Mouse (Mus musculus) neural tube, embryonic 11.5 days (tissue): ENCODE results near the gene Vps26b. TPM values are rescaled to one million over a fixed set of nuclear protein-coding genes. Genes with fewer than 3 reads are reported as not detected.

Experiments
- ATAC-seq: fragments of 200-750 bp; cut with Nextera tagmentation; 2 replicates; pipeline ENCODE4 v1.8.0; 2017; ENCODE audit warnings: moderate number of reproducible peaks, mild to moderate bottlenecking, moderate TSS enrichment, moderate library complexity; ENCODE audit not compliant: insufficient read depth, low FRiP score, low TSS enrichment
- DNase-seq: peaks from one replicate; pipeline ENCODE4 v3.0.0-alpha.2; 2015; ENCODE audit warnings: low spot score
- H3K27ac ChIP-seq: fragments of 300-500 bp; sonication (generic); 2 replicates; pipeline ENCODE4 v1.5.1; 2014; ENCODE audit warnings: low read depth, mild to moderate bottlenecking, low read length
- H3K27me3 ChIP-seq: fragments of 300-500 bp; sonication (generic); 2 replicates; pipeline ENCODE4 v1.6.1; 2014; ENCODE audit warnings: mild to moderate bottlenecking, low read length, mixed read lengths; ENCODE audit not compliant: control insufficient read depth, insufficient read depth
- H3K36me3 ChIP-seq: fragments of 300-500 bp; sonication (generic); 2 replicates; pipeline ENCODE4 v1.6.1; 2014; ENCODE audit warnings: mild to moderate bottlenecking, low read length, moderate library complexity, mixed read lengths; ENCODE audit not compliant: control insufficient read depth, insufficient read depth
- H3K4me1 ChIP-seq: fragments of 300-500 bp; sonication (generic); 2 replicates; pipeline ENCODE4 v1.6.1; 2014; ENCODE audit warnings: low read length, mixed read lengths; ENCODE audit not compliant: control insufficient read depth, insufficient read depth
- H3K4me2 ChIP-seq: fragments of 300-500 bp; sonication (generic); 2 replicates; pipeline ENCODE4 v1.6.1; 2014; ENCODE audit warnings: low read depth, mild to moderate bottlenecking, moderate library complexity
- H3K4me3 ChIP-seq: fragments of 300-500 bp; sonication (generic); 2 replicates; pipeline ENCODE4 v1.5.1; 2014; ENCODE audit warnings: low read depth, low read length
- H3K9ac ChIP-seq: fragments of 300-500 bp; sonication (generic); 2 replicates; pipeline ENCODE4 v1.6.1; 2014; ENCODE audit warnings: mild to moderate bottlenecking, low read length
- H3K9me3 ChIP-seq: fragments of 300-500 bp; sonication (generic); 2 replicates; pipeline ENCODE4 v1.6.1; 2016; ENCODE audit warnings: low read length; ENCODE audit not compliant: control insufficient read depth
- WGBS: fragments of 180-500 bp; shearing (Covaris S2); extraction: QIAGEN DNeasy Blood & Tissue Kit; methylation state at CpG from one replicate; pipeline ENCODE4 v1.1.7; 2014; 5-methylcytosine and 5-hydroxymethylcytosine counted together
- polyA plus RNA-seq: library from polyadenylated mRNA; unstranded; fragments of >200 nt; fragmentation: Nextera tagmentation; extraction: Ambion mirVana; gene quantifications from 2 replicates; pipeline ENCODE4 v1.2.1, GENCODE M21; 2014

Gene Vps26b
- polyA plus RNA-seq, 1 experiment from 2014 or later = 62.6 TPM

DNA sequence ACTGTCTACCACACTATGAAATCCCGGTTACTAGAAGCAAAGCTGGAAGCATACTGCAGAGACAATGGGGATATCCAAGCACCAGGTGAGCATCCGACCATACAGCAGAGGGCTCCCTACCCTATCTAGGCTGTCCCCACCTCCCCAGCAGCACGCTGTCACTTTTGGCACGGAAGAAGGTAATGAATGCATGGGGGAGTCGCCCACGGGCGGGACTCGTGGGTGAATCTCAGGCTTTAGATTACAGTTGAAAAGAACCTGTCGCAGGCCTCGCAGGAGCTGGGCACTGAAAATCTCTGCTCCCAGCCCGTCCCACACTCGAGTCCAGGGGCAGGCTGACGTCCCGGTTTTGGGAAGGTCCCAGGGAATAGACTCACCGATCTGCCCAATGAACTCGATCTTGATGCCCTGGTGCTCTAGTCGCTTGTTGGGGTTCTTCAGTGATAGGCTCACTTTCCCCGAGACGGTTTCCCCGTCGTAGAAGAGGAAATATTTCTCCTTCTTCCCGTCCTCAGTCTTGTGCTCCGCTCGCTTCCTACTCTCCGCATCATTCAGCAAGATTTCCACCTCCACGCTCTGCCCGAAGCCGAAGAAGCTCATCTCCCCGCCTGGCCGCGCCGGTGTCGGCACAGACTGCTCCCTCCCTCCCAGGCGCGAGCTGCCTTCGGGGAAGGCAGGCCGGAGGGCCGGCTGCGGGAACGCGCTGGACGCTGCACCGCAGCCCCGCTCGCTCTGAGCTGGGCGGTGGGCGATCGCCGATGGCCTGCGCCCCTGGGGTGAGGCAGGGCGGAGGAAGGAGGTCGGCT, 640 bp downstream of the Vps26b start:
- H3K9ac ChIP-seq = peak overlapping the region; percentile 90
- no peaks in the 10 kb centered on the region for H3K9me3 ChIP-seq
- no peaks in the 10 kb centered on the region for H3K27me3 ChIP-seq
- H3K4me2 ChIP-seq = peak overlapping the region; percentile 94
- peak overlapping the region; percentile 97 for H3K4me3 ChIP-seq
- WGBS = under 1% methylated on average over 50 of the region's 52 CpGs
- H3K36me3 ChIP-seq = no peaks in the 10 kb centered on the region
- ATAC-seq = no peak; the same call in 1 of the 2 replicates
- peaks cover 18% of the 10 kb centered on the region for H3K4me1 ChIP-seq
- H3K27ac ChIP-seq = peak overlapping the region; percentile 87
- peak; percentile 73 for DNase-seq

DNA sequence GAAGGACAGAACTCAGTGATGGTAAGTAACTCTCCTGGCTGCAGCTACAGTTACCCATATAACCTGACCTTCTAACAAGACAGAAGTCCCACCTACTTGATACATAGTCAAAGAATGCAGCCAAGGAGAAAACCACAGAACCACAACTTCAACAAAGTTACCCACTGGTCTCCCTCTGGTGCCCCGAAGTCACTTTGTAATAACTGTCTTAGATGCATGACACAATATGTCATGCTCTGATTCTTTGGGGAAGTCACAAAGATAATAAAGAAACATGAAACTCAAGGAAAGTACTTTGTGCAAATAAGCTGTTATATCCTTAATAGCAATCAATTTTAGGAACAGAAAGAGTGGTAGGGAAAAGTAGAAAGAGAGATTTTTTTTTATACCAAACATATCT, 3.2 kb downstream of the Vps26b start:
- Histone ChIP-seq H3K4me3 (no peak overlapping the region), H3K4me1 (peaks cover 14% of the 10 kb centered on the region), H3K36me3 (no peaks in the 10 kb centered on the region), H3K9ac (no peak overlapping the region), H3K4me2 (no peak overlapping the region), H3K27ac (no peak overlapping the region), H3K9me3 (no peaks in the 10 kb centered on the region), H3K27me3 (no peaks in the 10 kb centered on the region)
- DNase-seq (no peak), ATAC-seq (no peak)
- WGBS = 82% methylated on average over 1 of the region's 1 CpGs

DNA sequence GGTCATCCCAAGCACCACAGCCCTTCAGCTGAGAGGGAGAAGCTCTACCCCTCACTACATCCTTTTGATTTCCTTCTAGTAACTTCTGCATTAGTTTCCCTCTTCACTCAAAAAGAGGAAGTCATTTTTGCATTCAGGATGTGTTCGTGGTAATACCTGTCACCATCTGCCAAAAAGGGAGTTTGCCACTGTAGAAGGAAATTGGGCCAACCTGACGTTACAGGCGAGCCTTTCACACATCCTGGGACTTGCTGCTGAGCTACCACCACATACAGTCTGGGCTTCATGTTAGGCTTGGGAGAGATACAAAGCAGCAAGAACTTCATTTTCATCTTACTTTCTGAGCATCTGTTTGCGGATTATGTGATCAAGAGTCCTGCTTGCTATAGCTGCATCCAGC, 6.2 kb downstream of the Vps26b start:
- no peak for ATAC-seq
- H3K4me1 ChIP-seq = peaks cover 9% of the 10 kb centered on the region; the same call in 1 of the 2 replicates
- no peak for DNase-seq
- H3K27ac ChIP-seq = no peak overlapping the region
- no peak overlapping the region for H3K9ac ChIP-seq
- WGBS = 91% methylated on average over 4 of the region's 4 CpGs
- no peaks in the 10 kb centered on the region for H3K36me3 ChIP-seq
- no peaks in the 10 kb centered on the region for H3K9me3 ChIP-seq
- no peaks in the 10 kb centered on the region for H3K27me3 ChIP-seq
- no peak overlapping the region for H3K4me3 ChIP-seq
- H3K4me2 ChIP-seq = no peak overlapping the region

DNA sequence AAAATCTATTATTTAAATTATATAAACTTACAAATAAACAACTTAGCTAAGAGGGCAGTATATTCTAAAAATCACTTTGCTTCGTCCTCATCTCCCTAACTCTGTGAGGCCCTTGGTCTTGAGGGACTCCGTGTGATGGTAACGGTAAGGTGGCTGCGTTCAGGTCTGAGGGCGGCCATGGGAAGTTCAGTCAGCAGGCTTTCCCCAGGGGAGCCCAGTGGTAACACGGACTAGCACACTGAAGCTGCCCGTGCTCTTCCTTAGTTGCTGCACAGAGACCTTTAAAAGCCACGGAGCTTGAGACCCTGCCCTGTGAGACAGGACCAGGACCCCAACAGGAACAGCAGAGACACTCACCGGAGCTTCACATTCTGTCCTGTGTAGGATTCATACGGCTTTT, 10.9 kb downstream of the Vps26b start:
- Histone ChIP-seq H3K27me3 (no peaks in the 10 kb centered on the region), H3K27ac (no peak overlapping the region), H3K4me3 (no peak overlapping the region), H3K36me3 (peaks cover 7% of the 10 kb centered on the region; the same call in 1 of the 2 replicates), H3K4me1 (no peaks in the 10 kb centered on the region), H3K9me3 (no peaks in the 10 kb centered on the region), H3K9ac (no peak overlapping the region), H3K4me2 (no peak overlapping the region)
- DNase-seq (no peak), ATAC-seq (no peak)
- 97% methylated on average over 10 of the region's 10 CpGs for WGBS

DNA sequence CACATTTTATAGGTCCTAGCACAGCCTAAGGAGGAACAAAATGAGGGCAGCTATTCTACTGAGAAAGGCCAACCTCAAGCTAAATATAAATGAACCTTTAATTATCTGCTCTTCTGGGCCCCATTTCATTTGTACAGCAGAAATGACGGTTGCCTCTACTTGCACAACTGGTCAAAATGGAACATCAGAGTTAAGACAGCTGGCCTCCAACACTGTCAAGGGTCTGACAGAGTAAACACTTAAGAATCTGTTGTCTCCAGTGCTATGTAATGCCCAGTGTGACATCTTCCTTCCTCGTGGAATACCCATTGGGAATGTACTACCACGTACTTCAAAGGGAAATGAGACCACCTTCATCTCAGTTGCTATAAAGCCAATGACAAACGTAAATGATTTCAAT, 18.3 kb downstream of the Vps26b start:
- peaks cover 19% of the 10 kb centered on the region for H3K36me3 ChIP-seq

DNA sequence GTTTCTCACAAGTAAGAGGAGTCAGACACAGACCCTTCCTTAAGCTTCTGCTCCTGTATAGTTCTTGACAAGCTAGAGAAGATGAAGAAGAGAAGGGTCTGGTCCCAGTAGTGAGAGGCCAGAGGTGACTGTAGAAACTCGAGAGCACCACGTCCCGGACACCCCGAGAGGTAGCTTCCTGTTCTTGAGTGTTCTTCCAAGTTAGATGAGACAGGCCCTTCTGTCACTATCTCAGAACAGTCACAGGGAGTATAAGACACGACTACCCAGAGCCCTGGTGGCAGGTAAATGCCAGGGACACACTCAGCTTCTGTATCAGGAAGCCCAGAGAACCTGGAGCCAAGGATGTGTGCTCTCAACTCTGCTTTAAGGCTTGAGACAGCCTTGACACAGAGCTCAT, 20.6 kb downstream of the Vps26b start:
- H3K27me3 ChIP-seq = no peaks in the 10 kb centered on the region
- DNase-seq (no peak), ATAC-seq (no peak)
- no peak overlapping the region for H3K4me2 ChIP-seq
- no peak overlapping the region for H3K9ac ChIP-seq
- no peak overlapping the region for H3K4me3 ChIP-seq
- WGBS = 84% methylated on average over 5 of the region's 5 CpGs
- H3K36me3 ChIP-seq = peaks cover 18% of the 10 kb centered on the region
- H3K9me3 ChIP-seq = no peaks in the 10 kb centered on the region
- no peak overlapping the region for H3K27ac ChIP-seq
- no peaks in the 10 kb centered on the region for H3K4me1 ChIP-seq

More for the DNA sequence above, 18.3 kb downstream of the Vps26b start:
- ATAC-seq (no peak), DNase-seq (no peak)
- no peaks in the 10 kb centered on the region for H3K4me1 ChIP-seq
- H3K9me3 ChIP-seq = no peaks in the 10 kb centered on the region
- no peak overlapping the region for H3K27ac ChIP-seq
- no peak overlapping the region for H3K4me2 ChIP-seq
- H3K4me3 ChIP-seq = no peak overlapping the region
- WGBS = 90% methylated on average over 4 of the region's 4 CpGs
- no peak overlapping the region for H3K9ac ChIP-seq
- no peaks in the 10 kb centered on the region for H3K27me3 ChIP-seq

DNA sequence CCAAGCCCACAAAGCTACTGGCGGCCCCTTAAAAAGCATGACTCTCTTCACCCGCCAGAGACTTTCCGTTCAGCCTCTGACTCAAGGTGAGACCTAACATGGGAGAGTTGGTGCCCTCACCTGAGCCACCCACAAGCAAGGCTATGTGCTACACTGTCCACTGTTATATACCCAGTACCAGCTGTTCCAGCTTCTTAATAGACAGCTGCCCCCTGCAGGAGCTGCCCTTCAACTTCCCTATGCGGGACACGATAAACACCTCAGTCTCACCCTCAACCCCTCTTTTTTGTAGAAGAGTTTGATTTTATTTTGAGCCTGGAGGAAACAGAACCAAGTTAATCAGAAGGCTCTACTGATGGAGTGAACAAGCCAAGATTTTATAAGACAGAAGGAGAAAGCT, 23.0 kb downstream of the Vps26b start:
- peaks cover 14% of the 10 kb centered on the region for H3K36me3 ChIP-seq
- no peak overlapping the region for H3K27ac ChIP-seq
- H3K4me2 ChIP-seq = no peak overlapping the region
- H3K9me3 ChIP-seq = no peaks in the 10 kb centered on the region
- WGBS = 95% methylated on average over 5 of the region's 5 CpGs
- no peak overlapping the region for H3K4me3 ChIP-seq
- ATAC-seq = no peak
- no peak for DNase-seq
- no peak overlapping the region for H3K9ac ChIP-seq
- no peaks in the 10 kb centered on the region for H3K27me3 ChIP-seq
- no peaks in the 10 kb centered on the region for H3K4me1 ChIP-seq

DNA sequence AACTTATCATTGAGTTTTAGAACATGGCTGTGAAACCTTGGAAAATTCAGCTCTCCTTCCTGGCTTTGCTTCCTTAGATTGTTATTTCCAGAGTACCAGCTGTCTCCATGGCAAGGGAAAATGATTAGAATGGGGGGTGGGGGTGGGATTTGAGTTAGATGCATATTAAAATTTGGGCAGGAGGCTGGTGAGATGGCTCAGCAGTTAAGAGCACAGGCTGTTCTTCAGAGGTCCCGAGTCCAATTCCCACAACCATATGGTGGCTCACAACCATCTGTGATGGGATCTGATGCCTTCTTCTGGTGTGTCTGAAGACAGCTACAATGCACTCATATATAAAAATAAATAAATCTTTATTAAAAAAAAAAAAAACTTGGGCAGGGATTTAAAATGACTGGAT, 23.9 kb downstream of the Vps26b start:
- 76% methylated on average over 1 of the region's 1 CpGs for WGBS
- H3K4me2 ChIP-seq = no peak overlapping the region
- ATAC-seq (no peak), DNase-seq (no peak)
- H3K27me3 ChIP-seq = no peaks in the 10 kb centered on the region
- H3K36me3 ChIP-seq = peaks cover 14% of the 10 kb centered on the region
- H3K27ac ChIP-seq = no peak overlapping the region
- no peak overlapping the region for H3K4me3 ChIP-seq
- no peaks in the 10 kb centered on the region for H3K9me3 ChIP-seq
- 0 out of 2 replicates have a peak, but pooled peaks cover 3% of the 10 kb centered on the region for H3K4me1 ChIP-seq
- no peak overlapping the region for H3K9ac ChIP-seq

DNA sequence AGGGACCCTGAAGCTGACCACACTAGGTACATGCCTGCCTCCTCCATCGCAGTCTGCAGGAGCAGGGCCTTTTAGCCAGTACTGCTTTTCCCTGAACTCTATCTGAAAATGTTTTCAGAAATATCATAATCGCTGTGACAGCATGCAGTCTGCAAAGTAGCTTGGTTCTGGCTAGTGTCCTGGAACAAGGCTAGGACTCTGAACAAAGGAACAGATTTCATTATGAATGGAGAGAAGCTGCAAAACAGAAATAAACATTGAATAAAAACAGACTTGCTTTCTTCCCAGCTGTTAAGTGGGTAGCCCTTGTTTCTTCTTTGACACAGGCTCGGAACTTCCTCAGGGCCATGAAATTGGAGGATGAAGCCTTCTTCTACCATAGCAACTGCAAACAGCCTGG, 24.6 kb downstream of the Vps26b start:
- no peak for ATAC-seq
- WGBS = 95% methylated on average over 3 of the region's 3 CpGs
- H3K36me3 ChIP-seq = peaks cover 14% of the 10 kb centered on the region

More for the DNA sequence above, 24.6 kb downstream of the Vps26b start:
- no peaks in the 10 kb centered on the region for H3K27me3 ChIP-seq
- no peaks in the 10 kb centered on the region for H3K9me3 ChIP-seq
- H3K4me2 ChIP-seq = no peak overlapping the region
- H3K4me3 ChIP-seq = no peak overlapping the region
- H3K9ac ChIP-seq = no peak overlapping the region
- no peak overlapping the region for H3K27ac ChIP-seq
- no peak for DNase-seq
- 0 out of 2 replicates have a peak, but pooled peaks cover 3% of the 10 kb centered on the region for H3K4me1 ChIP-seq
